Mouse (Mus musculus): ENCODE results near the gene Ssh2. TPM values are rescaled to one million over a fixed set of nuclear protein-coding genes. Genes with fewer than 3 reads are reported as not detected.

The Ssh2 gene
- polyA plus RNA-seq, 1 experiment = 11.7 TPM

DNA sequence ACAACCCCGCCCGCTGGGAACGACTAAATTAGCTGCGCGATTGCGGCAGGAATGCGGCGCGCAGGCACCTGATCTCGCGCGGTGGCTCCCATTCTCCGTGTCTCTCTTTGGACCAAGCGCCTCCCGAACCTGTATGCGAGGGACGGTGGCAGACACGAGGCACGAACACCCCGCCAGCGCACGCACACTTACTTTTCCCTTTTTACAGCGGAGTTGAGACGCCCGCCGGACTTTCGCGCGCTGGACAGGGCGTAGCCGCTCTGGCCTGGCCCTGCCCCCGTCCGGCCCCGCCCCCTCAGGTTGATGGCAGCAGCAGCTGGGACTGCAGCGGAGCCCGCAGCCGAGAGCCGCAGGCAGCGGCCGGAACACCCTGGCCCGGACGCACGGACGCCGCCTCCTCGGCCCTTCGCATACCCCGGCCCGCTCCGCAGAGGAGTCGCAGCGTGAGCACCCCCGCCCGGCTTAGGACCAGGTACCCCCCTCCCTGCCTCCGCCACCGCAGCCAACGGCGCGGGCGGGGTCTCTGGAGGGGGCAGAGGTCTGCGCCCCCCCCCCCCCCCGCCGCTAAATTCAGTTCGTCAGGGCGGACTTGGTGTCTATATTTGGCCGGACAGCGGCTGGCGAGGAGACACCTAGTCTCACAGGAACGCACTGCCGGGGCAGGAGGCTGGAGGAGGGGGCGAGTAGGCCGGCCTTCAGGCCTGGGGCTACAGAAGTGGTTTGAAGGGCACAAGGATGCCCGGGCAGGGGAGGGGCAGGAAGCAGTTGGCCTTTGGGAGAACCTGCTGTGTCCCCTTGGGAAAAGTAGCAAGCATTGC is 246.4 kb downstream of the Ssh2 start, which contains the start of gene Coro6:
Gene Coro6 (plus strand): TSS at position 129 of the 818 bp plus-strand sequence.
- DNase-seq (ENCODE audit: low spot score) = peak; percentile 65

- no peak for DNase-seq (ENCODE audit: low spot score)
These were observed 247.0 kb downstream of the Ssh2 start for GRCm38 (mm10) chr11:77463101-77463445.

DNA sequence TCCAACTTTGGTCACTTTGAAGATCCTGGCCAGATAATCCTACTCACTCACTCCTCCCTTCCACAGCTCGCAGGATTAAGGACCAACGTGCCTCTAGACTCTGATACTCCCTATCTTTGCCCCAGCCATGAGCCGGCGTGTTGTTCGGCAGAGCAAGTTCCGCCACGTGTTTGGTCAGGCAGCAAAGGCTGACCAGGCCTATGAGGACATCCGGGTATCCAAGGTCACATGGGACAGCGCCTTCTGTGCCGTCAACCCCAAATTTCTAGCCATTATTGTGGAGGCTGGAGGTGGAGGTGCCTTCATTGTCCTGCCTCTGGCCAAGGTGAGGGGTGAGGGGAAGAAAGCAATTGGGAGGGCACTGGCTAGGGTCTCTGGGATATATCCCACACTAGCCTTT is 247.7 kb downstream of the Ssh2 start:
- DNase-seq (ENCODE audit: low spot score) = no peak

- no peak for DNase-seq (ENCODE audit: low spot score)
These were observed 248.6 kb downstream of the Ssh2 start for GRCm38 (mm10) chr11:77464684-77465083.

GRCm38 (mm10) chr11:77465111-77465510 is 249.0 kb downstream of the Ssh2 start:
- no peak for DNase-seq (ENCODE audit: low spot score)

DNA sequence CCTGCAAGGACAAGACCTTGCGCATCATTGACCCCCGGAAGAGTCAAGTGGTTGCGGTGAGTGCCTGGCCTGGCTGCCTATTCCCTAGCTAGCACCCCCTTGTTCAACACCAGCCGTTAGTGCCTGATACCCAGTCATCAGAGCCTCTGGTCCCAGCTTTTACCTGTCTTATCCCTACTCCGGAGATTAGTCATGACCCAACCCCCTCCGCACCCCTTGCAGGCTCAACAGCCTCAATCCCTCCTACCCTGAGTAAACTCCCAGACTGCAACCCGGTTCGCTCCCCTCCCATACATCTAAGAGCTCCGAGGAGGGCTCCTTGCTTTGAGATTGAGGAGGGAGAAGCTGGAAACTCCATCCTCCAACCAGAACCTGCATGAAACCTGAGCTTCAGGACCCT is 250.5 kb downstream of the Ssh2 start:
- no peak for DNase-seq (ENCODE audit: low spot score)

DNA sequence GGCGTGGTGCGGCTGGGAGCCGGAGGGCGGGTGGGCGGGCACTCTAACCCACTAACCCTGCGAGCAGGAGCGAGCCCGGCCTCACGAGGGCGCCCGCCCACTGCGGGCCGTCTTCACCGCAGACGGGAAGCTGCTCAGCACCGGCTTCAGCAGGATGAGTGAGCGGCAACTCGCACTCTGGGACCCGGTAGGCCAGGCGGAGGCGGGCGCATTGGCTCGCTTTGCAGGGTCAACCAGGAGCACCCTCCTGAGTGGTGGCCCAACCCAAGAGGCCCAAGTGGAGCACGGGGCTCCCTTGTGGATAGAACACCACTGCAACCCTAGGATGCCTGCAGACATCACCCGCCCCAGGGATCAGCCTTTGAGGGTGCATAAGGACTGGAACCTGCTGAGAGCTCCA is 251.1 kb downstream of the Ssh2 start:
- peak; percentile 65 for DNase-seq (ENCODE audit: low spot score)

- DNase-seq (ENCODE audit: low spot score) = peak; percentile 60
These were observed 251.7 kb downstream of the Ssh2 start for GRCm38 (mm10) chr11:77467784-77468183.

GRCm38 (mm10) chr11:77468397-77468796 is 252.3 kb downstream of the Ssh2 start:
- DNase-seq (ENCODE audit: low spot score) = no peak

DNA sequence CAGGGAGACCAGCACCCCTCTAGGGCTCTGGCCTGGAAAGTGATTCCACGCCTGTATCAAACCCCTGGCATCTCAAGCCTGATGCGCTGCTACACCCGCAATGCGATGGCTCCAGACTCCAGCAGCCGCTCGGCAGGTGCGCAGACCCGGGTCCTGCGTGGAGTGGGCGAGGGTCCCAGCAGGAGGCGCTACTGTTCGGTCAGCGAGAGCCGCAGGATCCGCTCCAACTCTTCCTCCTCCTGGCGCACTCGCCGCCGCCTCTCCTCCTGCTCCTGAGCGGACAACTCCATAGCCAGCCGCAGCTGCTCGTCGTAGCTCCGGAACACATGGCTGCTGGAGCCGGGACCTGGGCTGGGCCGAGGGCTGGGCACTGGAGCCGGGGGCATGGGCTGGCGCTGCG is 255.3 kb downstream of the Ssh2 start:
- DNase-seq (ENCODE audit: low spot score) = no peak

- no peak for DNase-seq (ENCODE audit: low spot score)
These were observed 256.7 kb downstream of the Ssh2 start for GRCm38 (mm10) chr11:77472775-77473174.

DNA sequence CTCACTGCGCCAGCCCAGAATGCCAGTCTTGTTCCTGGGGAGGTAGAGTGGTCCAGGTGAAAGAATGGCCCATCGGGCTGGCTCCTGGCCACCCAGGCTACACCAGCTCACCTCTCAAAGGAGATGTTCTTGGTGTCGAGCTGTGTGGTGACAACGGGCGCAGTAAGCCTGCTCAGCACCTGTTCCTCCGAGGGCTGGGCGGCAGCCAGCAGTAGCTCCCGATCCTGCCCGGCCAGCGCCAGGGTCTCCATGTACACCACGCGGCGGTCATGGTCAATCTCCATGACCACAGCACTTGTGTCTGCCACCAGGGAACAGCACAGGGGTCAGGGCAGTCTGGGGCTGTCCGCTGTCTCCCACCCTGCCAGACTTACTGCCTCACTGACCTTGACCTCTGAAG is 260.1 kb downstream of the Ssh2 start:
- no peak for DNase-seq (ENCODE audit: low spot score)

DNA sequence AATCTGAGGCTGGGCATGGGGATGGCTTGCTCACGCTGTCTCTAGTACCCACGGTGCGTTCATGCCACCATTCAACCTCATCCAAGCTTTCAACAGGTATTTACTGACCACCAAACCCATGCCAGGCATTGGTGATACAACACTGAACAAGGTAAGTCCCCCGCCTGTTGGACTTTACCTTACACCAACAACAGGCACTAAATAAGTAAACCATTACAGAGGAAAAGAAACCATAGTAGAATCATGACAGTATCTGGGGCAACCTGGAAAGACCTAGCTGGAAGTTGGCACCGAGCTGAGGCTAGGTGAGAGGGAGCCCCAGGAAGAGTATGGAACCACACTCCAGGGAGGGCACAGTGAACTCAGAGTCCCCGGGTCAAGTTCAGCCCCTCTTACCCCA is 260.8 kb downstream of the Ssh2 start:
- no peak for DNase-seq (ENCODE audit: low spot score)

DNA sequence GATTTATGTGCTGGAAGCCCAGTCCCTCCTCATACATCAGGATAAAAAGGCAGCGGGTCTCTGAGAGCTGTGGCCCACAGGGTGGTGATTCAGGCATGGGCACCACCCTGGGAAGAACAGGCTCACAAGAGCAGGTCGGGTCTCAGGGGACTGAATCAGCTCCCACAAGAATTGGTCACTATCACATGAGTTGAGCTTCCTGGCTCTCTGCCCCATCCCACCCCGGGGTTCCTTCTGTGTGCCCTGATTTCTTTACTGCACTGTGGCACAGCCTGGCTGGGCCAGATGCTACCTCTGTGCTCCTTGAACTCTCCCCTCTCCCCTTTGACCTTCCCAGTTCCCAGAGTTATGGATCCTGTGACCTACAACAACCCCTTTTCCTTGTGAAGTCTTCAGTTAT is 267.0 kb downstream of the Ssh2 start:
- no peak for DNase-seq (ENCODE audit: low spot score)

DNA sequence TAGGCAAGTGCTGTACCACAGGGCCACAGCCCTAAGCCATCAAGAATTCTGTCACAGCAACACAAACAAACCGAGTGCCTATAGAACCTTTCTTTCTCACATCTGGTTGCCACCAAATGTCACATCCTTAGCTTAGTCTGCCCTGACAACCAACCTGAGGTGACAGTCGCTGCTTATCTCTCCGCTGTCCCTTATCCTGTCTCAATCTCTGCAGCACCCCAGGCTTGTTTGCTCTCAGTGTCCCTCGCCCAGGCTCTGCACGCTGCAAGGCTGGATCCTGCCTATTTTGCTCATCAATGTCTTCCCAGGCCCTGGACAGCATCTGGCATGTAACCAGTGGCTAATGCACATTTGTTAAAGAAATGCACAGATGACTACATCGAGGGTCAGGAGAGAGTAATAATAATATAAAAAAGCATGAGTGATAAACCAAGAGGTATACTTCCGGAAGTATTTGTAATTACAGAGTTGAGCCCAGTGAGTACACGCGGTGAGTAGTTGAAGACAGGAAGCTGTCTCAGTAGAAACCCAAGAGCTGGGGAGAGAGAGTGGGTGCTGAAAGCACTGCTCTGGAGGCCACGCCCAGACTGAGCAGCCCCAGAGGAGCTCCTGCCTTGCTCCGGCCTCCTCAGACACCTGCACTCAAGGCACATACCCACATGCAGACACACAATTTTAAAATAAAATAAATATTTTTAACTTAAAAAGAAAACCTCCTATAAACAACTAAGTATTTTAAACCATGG is 267.6 kb downstream of the Ssh2 start:
- no peak for DNase-seq (ENCODE audit: low spot score)

DNA sequence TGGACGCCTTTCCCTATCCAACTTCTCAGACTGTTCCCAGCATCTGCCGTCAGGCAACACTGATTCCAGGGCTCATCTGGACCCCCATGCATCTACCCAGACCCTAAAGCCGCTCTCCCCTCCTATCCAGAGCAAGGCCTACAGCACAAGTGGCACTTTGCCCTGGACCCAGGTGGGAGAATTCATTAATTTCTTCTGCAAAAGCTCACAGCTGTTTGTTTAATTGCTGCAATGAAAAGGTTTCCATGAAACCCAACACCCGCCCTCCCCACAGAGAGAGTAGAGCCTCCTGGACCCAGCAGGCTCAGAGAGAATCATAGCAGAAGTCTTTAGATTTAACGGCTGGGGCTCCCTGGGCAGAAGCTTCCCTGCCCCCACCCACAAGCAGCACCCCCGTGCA is 269.1 kb downstream of the Ssh2 start:
- no peak for DNase-seq (ENCODE audit: low spot score)

DNA sequence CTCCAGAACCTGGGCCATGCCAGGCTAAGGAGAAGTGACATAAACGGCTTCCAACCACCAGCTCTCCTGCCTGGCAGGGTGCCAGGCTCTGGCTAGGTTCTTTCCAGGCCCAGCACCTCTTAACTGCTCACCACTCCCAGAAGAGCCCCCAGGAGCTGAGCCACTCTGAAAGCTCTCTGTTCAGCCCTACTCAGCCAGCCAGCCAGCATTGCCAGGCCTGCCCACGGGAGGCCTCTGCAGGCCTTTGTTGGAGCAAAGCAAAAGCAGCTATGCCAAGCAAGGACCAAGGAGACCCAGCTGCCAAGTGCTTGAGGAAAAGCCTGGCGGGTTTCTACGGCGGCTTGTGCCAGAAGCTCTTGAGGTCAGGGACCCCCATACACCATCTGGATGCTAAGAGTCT is 270.7 kb downstream of the Ssh2 start:
- DNase-seq (ENCODE audit: low spot score) = no peak

DNA sequence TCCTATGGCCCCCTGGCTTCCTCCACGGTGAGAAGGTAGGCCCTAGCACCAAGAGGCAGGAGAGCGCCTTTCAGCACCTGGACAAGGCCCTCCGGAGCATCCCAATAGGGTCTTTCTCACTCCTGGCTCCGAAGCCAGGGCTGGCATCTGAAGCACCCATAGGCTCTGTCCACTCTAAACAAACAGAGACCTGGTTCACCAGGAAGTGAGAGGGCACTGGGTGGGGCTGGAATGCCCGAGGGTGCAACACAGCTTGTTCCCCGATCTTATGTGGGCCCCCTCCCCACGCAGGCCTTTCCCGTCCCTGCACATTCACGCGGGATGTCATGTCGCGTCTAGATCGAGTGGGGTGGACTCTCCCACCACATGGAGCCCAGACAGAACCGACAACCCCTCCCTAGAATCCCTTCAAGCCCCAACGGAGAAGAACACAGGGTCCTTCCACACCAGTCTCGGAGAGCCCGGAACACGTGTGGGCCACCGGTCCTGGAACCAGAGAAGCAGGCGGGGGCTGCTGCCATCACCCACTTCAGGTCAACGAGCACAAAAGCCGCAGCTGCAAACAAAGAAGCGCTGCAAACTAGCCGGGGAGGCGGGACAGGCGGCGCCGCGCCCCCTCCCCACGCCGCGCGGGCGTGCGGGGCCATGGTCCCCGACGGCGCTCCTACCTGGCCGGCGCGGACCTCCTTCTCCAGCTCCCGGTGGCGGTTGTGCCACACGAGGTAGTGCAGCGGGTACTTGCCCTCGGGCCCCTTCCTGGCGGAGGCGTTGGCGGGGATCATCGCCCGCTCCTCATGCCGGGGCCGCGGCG is 272.9 kb downstream of the Ssh2 start:
- DNase-seq (ENCODE audit: low spot score) = no peak

DNA sequence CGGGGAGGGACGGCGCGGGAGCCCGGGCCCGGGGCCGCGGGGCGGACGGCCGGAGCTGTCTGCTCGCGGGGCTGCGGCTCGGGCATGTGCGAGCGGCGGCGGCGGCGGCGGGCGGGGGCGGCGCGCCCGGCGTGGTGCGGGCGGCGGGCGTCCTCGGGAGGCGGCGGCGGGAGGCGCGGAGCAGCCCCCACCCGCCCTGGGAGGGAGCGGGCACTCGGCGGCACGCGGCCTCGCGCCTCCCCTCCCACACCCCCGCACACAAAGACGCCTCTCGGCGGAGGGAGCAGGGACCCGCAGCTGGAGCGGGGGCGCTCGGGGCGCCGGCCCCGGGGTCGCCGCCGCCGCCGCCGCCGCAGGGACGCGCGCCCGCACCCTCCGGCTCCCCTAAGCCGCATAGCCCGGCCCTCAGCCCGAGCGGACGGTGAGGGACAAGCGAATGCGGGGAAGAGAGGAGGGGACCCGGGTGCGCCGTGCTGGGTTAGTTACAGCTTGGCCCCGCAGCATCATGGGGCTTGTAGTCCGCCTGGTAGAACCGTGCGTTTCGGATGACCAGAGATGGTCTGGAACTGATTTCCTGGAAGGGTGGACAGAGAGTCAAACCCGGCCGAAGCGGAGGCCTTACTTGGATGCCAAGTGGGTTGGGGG is 273.6 kb downstream of the Ssh2 start, which contains the start of gene Ankrd13b:
Gene Ankrd13b (minus strand): TSS at position 88 of the 645 bp plus-strand sequence.
- DNase-seq (ENCODE audit: low spot score) = no peak

GRCm38 (mm10) chr11:77490451-77490850 is 274.4 kb downstream of the Ssh2 start:
- DNase-seq (ENCODE audit: low spot score) = no peak

DNA sequence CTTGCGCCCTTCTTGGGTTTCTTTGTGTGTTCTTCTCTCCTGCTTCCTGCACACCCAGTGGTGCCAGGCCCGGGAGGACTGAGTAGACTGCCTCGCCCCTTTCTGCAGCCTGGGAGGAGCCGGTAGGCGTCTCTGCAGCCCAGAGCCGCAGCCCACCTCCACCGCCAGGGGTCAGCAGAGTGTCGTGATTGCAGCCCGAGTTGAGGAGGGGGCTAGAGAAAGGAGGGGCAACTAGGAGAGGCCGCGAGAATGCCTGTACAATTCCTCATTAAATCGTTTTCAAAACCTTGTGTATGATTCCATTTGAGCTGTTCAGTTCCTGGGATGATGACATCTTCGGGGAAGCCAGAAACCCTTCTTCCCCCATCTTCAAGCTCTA is 275.0 kb downstream of the Ssh2 start:
- DNase-seq (ENCODE audit: low spot score) = peak; percentile 80

Measured in urinary bladder, adult 2 months (tissue).